Mouse (Mus musculus) kidney, adult 8-10 months (tissue): ENCODE results near the gene Mrgpra2a.
"Not testable (repeated sequence)": the region's sequence is repeated elsewhere in the genome, so short reads cannot be mapped to it uniquely, and the experiment has no call there.

Experiments
- DNase-seq, 2 experiments: peaks; one replicate each; pipeline ENCODE4 v3.0.0; 2022

Gene Mrgpra2a

GRCm38 (mm10) chr7:47452015-47452414 is at the start of gene Mrgpra2a:
Gene Mrgpra2a (minus strand): TSS chr7:47452139.
- DNase-seq = not testable (repeated sequence)

GRCm38 (mm10) chr7:47491266-47491665 is 39.3 kb upstream of the Mrgpra2a start:
- DNase-seq = not testable (repeated sequence)

GRCm38 (mm10) chr7:47489438-47489837 is 37.5 kb upstream of the Mrgpra2a start:
- not testable (repeated sequence) for DNase-seq

- DNase-seq = not testable (repeated sequence)
Measured at GRCm38 (mm10) chr7:47483181-47483580, 31.2 kb upstream of the Mrgpra2a start.

- not testable (repeated sequence) for DNase-seq
Measured at GRCm38 (mm10) chr7:47473904-47474303, 22.0 kb upstream of the Mrgpra2a start.

GRCm38 (mm10) chr7:47465278-47465981 is 13.5 kb upstream of the Mrgpra2a start:
- not testable (repeated sequence) for DNase-seq

- DNase-seq = not testable (repeated sequence)
Measured at GRCm38 (mm10) chr7:47445729-47446128, 6.2 kb downstream of the Mrgpra2a start.

- not testable (repeated sequence) for DNase-seq
Measured at GRCm38 (mm10) chr7:47436463-47436862, 15.5 kb downstream of the Mrgpra2a start.

GRCm38 (mm10) chr7:47427815-47428508 is 24.0 kb downstream of the Mrgpra2a start:
- DNase-seq = not testable (repeated sequence)

GRCm38 (mm10) chr7:47410602-47411001 is 41.3 kb downstream of the Mrgpra2a start:
- DNase-seq = no peak

- DNase-seq = no peak
Measured at GRCm38 (mm10) chr7:47409545-47409944, 42.4 kb downstream of the Mrgpra2a start.

GRCm38 (mm10) chr7:47401125-47401524 is 50.8 kb downstream of the Mrgpra2a start:
- no peak for DNase-seq
